Mouse (Mus musculus): ENCODE data around the gene Fam133b. TPM values are rescaled to one million over a fixed set of nuclear protein-coding genes. Genes with fewer than 3 reads are reported as not detected.
A peak's percentile ranks its signal among the peaks of the same experiment; 100 is the strongest.
"Not testable (repeated sequence)": the region's sequence is repeated elsewhere in the genome, so short reads cannot be mapped to it uniquely, and the experiment has no call there.

Gene Fam133b
- polyA plus RNA-seq, 1 experiment from 2014 or later = 18.7 TPM

- no peak overlapping the region for H3K4me3 ChIP-seq (ENCODE audit: low read length)
- H3K36me3 ChIP-seq (ENCODE audit: control insufficient read depth, insufficient read depth, low read length) = no peaks in the 10 kb centered on the region
- H3K27me3 ChIP-seq (replicated peaks; ENCODE audit: control insufficient read depth, insufficient read depth, low read length) = no peaks in the 10 kb centered on the region
- ATAC-seq = peak; percentile 36; the same call in 1 of the 2 replicates
- H3K4me2 ChIP-seq (ENCODE audit: low read depth, low read length) = no peak overlapping the region
- 86% methylated on average over 9 of the region's 9 CpGs for WGBS
- H3K9me3 ChIP-seq (ENCODE audit: control insufficient read depth, low read length) = no peaks in the 10 kb centered on the region
- 0 out of 2 replicates have a peak overlapping the region, but pooled peaks have one; percentile 36 for H3K27ac ChIP-seq (ENCODE audit: low read length)
- peaks cover 12% of the 10 kb centered on the region for H3K4me1 ChIP-seq (ENCODE audit: control insufficient read depth, insufficient read depth, low read length)
- H3K9ac ChIP-seq (ENCODE audit: low read depth, low read length) = no peak overlapping the region
Observed at GRCm38 (mm10) chr5:3515477-3515876, 28.2 kb upstream of the Fam133b start.

GRCm38 (mm10) chr5:3516481-3517075, 27.1 kb upstream of the Fam133b start:
- H3K9ac ChIP-seq (ENCODE audit: low read depth, low read length) = peak overlapping the region; percentile 11; the same call in 1 of the 2 replicates
- no peaks in the 10 kb centered on the region for H3K36me3 ChIP-seq (ENCODE audit: control insufficient read depth, insufficient read depth, low read length)
- WGBS = 44% methylated on average over 9 of the region's 9 CpGs
- no peaks in the 10 kb centered on the region for H3K9me3 ChIP-seq (ENCODE audit: control insufficient read depth, low read length)
- no peak overlapping the region for H3K4me3 ChIP-seq (ENCODE audit: low read length)
- H3K27me3 ChIP-seq (replicated peaks; ENCODE audit: control insufficient read depth, insufficient read depth, low read length) = no peaks in the 10 kb centered on the region
- peaks cover 5% of the 10 kb centered on the region; the same call in 1 of the 2 replicates for H3K4me1 ChIP-seq (ENCODE audit: control insufficient read depth, insufficient read depth, low read length)
- ATAC-seq = peak; percentile 60
- no peak overlapping the region for H3K4me2 ChIP-seq (ENCODE audit: low read depth, low read length)
- H3K27ac ChIP-seq (ENCODE audit: low read length) = no peak overlapping the region; the same call in 1 of the 2 replicates

DNA sequence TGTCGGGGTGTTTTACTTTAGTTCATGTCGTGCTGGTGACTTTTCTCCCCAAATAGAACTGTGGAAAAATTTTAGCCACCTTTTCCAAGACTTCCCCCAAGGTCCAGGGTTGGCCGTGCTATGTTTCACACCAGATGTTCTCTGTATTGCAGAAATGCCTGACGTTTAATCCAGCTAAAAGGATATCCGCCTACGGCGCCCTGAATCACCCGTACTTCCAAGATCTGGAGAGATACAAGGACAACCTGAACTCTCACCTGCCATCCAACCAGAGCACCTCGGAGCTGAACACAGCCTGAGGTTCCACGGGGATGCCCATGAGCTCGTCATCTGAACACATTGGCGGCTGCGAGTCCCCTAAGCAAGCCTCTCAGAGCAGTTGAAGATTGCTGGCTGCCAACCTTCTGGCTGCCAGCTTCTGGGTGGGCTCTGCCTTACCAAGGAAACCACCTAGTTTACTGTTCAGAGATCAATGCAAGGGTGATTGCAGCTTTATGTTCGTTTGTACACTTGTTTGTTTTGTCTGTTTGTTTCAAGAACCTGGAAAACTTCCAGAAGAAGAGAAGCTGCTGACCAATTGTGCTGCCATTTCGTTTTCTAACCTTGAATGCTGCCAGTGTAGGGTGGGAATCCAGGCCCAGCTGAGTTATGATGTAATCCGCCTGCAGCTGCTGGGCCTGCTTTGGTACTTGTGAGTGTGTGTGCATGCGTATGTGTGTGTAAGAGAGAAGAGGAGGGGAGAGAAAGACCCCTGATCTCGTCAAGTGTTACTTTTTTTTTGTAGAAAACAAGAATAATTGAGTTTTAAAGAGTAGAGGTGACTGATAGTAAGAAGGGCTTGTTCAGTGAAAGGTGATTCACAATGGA, 22.9 kb upstream of the Fam133b start:
- Histone ChIP-seq H3K9me3 (ENCODE audit: control insufficient read depth, low read length) (no peaks in the 10 kb centered on the region), H3K4me1 (ENCODE audit: control insufficient read depth, insufficient read depth, low read length) (peaks cover 5% of the 10 kb centered on the region; the same call in 1 of the 2 replicates), H3K27ac (ENCODE audit: low read length) (no peak overlapping the region), H3K36me3 (ENCODE audit: control insufficient read depth, insufficient read depth, low read length) (no peaks in the 10 kb centered on the region), H3K9ac (ENCODE audit: low read depth, low read length) (no peak overlapping the region), H3K4me2 (ENCODE audit: low read depth, low read length) (no peak overlapping the region), H3K4me3 (ENCODE audit: low read length) (no peak overlapping the region), H3K27me3 (replicated peaks; ENCODE audit: control insufficient read depth, insufficient read depth, low read length) (no peaks in the 10 kb centered on the region)
- 84% methylated on average over 18 of the region's 18 CpGs for WGBS
- ATAC-seq = no peak

GRCm38 (mm10) chr5:3521741-3522140, 21.9 kb upstream of the Fam133b start:
- Histone ChIP-seq H3K4me3 (ENCODE audit: low read length) (no peak overlapping the region), H3K27ac (ENCODE audit: low read length) (no peak overlapping the region), H3K9me3 (ENCODE audit: control insufficient read depth, low read length) (no peaks in the 10 kb centered on the region), H3K36me3 (ENCODE audit: control insufficient read depth, insufficient read depth, low read length) (no peaks in the 10 kb centered on the region), H3K4me1 (ENCODE audit: control insufficient read depth, insufficient read depth, low read length) (no peaks in the 10 kb centered on the region), H3K9ac (ENCODE audit: low read depth, low read length) (no peak overlapping the region), H3K27me3 (replicated peaks; ENCODE audit: control insufficient read depth, insufficient read depth, low read length) (no peaks in the 10 kb centered on the region), H3K4me2 (ENCODE audit: low read depth, low read length) (no peak overlapping the region)
- no peak for ATAC-seq
- 87% methylated on average over 12 of the region's 12 CpGs for WGBS

DNA sequence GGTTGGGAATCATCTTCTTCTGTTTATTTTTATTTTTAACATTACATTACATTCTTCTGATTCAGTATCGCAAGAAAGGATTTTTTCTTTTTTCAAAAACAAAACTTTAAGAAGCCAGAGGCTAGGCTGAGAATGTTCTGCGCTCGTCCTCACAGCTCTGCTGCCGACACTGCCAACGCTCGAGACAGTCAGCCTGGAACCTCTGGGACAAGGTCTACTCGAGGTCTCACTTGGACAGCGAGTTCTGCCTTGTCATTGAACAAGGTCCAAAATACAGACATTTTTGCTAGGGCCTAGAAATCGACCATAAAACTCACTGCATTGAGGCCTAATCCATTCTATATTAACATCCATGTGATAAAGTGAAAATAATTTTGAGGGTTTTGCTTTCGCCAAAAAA, 20.8 kb upstream of the Fam133b start:
- 89% methylated on average over 10 of the region's 10 CpGs for WGBS

GRCm38 (mm10) chr5:3527041-3527691, 16.5 kb upstream of the Fam133b start:
- peak overlapping the region; percentile 19; the same call in 1 of the 2 replicates for H3K9ac ChIP-seq (ENCODE audit: low read depth, low read length)
- no peak overlapping the region for H3K4me3 ChIP-seq (ENCODE audit: low read length)
- no peaks in the 10 kb centered on the region for H3K9me3 ChIP-seq (ENCODE audit: control insufficient read depth, low read length)
- ATAC-seq = peak; percentile 74
- no peaks in the 10 kb centered on the region for H3K36me3 ChIP-seq (ENCODE audit: control insufficient read depth, insufficient read depth, low read length)
- no peaks in the 10 kb centered on the region for H3K27me3 ChIP-seq (replicated peaks; ENCODE audit: control insufficient read depth, insufficient read depth, low read length)
- H3K27ac ChIP-seq (ENCODE audit: low read length) = no peak overlapping the region
- 63% methylated on average over 5 of the region's 5 CpGs for WGBS
- H3K4me1 ChIP-seq (ENCODE audit: control insufficient read depth, insufficient read depth, low read length) = no peaks in the 10 kb centered on the region
- H3K4me2 ChIP-seq (ENCODE audit: low read depth, low read length) = no peak overlapping the region

More for the DNA sequence above, 20.8 kb upstream of the Fam133b start:
- Histone ChIP-seq H3K27ac (ENCODE audit: low read length) (no peak overlapping the region), H3K27me3 (replicated peaks; ENCODE audit: control insufficient read depth, insufficient read depth, low read length) (no peaks in the 10 kb centered on the region), H3K4me2 (ENCODE audit: low read depth, low read length) (no peak overlapping the region), H3K9me3 (ENCODE audit: control insufficient read depth, low read length) (no peaks in the 10 kb centered on the region), H3K36me3 (ENCODE audit: control insufficient read depth, insufficient read depth, low read length) (no peaks in the 10 kb centered on the region), H3K9ac (ENCODE audit: low read depth, low read length) (no peak overlapping the region), H3K4me3 (ENCODE audit: low read length) (no peak overlapping the region), H3K4me1 (ENCODE audit: control insufficient read depth, insufficient read depth, low read length) (no peaks in the 10 kb centered on the region)
- no peak for ATAC-seq

DNA sequence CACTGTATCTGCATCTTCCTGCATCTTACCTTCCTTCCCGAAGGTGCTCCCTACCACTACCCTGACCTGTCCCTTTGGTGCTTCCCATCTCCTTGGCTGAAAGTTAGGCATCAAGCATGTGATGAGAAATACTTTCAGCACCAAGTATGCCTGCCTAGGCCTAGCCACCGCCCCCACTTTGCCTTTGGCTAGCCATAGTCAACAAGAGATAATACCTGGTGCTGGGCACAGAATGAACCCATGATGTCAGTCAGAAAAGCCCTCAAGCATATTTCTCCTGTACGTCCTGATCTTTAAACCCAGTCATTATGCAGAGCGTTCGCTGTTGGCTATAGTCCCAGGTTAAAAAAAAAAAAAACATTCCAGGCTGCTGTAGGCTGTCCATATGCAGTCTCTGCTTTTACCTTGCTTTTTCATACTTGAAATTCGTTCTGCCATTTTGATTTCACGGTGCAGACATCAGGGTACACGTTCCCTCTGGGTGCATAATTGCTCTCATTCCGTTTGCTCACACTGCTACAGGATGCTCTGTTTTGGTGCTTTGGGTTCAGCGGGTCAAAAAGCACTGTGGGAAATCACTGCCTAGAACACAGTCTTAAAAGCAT, 13.9 kb upstream of the Fam133b start:
- Histone ChIP-seq H3K27ac (ENCODE audit: low read length) (no peak overlapping the region), H3K4me2 (ENCODE audit: low read depth, low read length) (no peak overlapping the region), H3K27me3 (replicated peaks; ENCODE audit: control insufficient read depth, insufficient read depth, low read length) (no peaks in the 10 kb centered on the region), H3K4me3 (ENCODE audit: low read length) (no peak overlapping the region), H3K4me1 (ENCODE audit: control insufficient read depth, insufficient read depth, low read length) (no peaks in the 10 kb centered on the region), H3K9ac (ENCODE audit: low read depth, low read length) (no peak overlapping the region), H3K36me3 (ENCODE audit: control insufficient read depth, insufficient read depth, low read length) (no peaks in the 10 kb centered on the region), H3K9me3 (ENCODE audit: control insufficient read depth, low read length) (no peaks in the 10 kb centered on the region)
- no peak for ATAC-seq
- WGBS = 78% methylated on average over 10 of the region's 10 CpGs

- H3K27ac ChIP-seq (ENCODE audit: low read length); H3K27me3 ChIP-seq (replicated peaks; ENCODE audit: control insufficient read depth, insufficient read depth, low read length); H3K9me3 ChIP-seq (ENCODE audit: control insufficient read depth, low read length); ATAC-seq; H3K4me3 ChIP-seq (ENCODE audit: low read length); H3K36me3 ChIP-seq (ENCODE audit: control insufficient read depth, insufficient read depth, low read length); H3K9ac ChIP-seq (ENCODE audit: low read depth, low read length); H3K4me2 ChIP-seq (ENCODE audit: low read depth, low read length); H3K4me1 ChIP-seq (ENCODE audit: control insufficient read depth, insufficient read depth, low read length): not testable (repeated sequence)
Observed at GRCm38 (mm10) chr5:3532048-3532447, 11.6 kb upstream of the Fam133b start.

- no peaks in the 10 kb centered on the region for H3K9me3 ChIP-seq (ENCODE audit: control insufficient read depth, low read length)
- 70% methylated on average over 3 of the region's 3 CpGs for WGBS
Observed at GRCm38 (mm10) chr5:3536592-3537212, 6.9 kb upstream of the Fam133b start.

More at GRCm38 (mm10) chr5:3536592-3537212, 6.9 kb upstream of the Fam133b start:
- Histone ChIP-seq H3K4me1 (ENCODE audit: control insufficient read depth, insufficient read depth, low read length) (no peaks in the 10 kb centered on the region), H3K4me2 (ENCODE audit: low read depth, low read length) (no peak overlapping the region), H3K27ac (ENCODE audit: low read length) (no peak overlapping the region), H3K27me3 (replicated peaks; ENCODE audit: control insufficient read depth, insufficient read depth, low read length) (no peaks in the 10 kb centered on the region), H3K36me3 (ENCODE audit: control insufficient read depth, insufficient read depth, low read length) (no peaks in the 10 kb centered on the region), H3K4me3 (ENCODE audit: low read length) (no peak overlapping the region), H3K9ac (ENCODE audit: low read depth, low read length) (no peak overlapping the region)
- no peak for ATAC-seq
